Mouse (Mus musculus): ENCODE measurements around the gene Celsr1.

Gene Celsr1

DNA sequence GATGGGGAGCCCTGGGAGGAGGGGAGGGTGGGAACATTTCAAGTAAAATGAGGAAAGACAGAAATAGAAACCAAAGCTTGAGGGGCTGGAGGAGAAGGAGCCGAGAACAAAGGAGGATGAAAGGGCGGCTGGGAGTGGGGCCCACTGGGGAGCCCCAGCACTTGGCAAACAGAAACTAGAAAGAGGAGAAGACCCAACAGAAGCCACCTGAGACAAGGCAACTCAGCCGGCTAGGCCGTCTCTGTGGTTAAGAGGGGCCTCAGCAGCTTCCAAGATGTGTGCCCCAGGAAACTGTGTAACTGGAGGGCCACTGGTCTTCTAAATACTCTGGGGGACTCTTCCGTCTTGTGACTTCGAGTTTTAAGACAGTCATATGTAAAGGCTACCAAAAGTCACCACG is 72.4 kb downstream of the Celsr1 start:
- peak in 1 of 2 experiments; percentile 26 for DNase-seq (ENCODE audit: low spot score in 2 of 2)

DNA sequence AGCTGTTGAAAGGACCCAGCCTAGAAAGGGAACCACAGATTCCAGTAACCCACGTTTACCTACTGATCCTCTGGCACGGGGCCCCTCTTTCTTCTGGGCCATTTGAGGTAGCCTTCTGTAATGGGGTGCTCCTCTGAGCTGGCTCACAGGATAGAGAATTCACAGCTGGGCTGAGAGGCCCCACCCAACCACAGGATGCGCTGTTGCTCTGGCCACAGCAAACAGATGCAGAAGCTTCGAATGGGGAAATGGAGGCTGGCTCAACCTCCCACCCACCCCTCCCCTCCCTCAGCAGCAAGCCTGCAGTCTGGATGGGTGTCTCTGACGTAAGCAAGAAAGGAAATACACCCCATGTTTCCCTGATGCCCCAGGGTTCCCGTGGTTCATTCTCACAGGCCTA is 77.4 kb downstream of the Celsr1 start:
- peak; percentile 18 to 31 for DNase-seq (ENCODE audit: low spot score in 2 of 2)

DNA sequence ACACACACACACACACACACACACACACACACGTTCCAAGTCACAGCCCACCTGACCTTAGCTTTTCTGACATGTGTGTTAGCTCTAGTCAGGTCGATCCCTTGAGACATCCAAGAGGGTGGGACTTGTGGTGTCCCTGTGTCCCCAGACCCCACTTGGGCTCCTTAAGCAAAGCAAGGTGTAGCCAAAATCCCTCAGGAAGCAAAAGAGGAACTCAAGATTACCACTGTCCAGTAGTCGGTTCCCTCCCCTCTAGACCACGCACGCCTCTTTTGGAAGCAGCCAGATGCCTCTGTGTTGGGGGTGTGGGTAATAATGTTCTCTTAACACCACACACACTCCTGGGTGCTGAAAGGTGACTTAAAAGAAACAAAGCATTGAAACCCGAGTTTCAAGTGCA is 80.1 kb downstream of the Celsr1 start:
- no peak for DNase-seq (ENCODE audit: low spot score in 2 of 2)

DNA sequence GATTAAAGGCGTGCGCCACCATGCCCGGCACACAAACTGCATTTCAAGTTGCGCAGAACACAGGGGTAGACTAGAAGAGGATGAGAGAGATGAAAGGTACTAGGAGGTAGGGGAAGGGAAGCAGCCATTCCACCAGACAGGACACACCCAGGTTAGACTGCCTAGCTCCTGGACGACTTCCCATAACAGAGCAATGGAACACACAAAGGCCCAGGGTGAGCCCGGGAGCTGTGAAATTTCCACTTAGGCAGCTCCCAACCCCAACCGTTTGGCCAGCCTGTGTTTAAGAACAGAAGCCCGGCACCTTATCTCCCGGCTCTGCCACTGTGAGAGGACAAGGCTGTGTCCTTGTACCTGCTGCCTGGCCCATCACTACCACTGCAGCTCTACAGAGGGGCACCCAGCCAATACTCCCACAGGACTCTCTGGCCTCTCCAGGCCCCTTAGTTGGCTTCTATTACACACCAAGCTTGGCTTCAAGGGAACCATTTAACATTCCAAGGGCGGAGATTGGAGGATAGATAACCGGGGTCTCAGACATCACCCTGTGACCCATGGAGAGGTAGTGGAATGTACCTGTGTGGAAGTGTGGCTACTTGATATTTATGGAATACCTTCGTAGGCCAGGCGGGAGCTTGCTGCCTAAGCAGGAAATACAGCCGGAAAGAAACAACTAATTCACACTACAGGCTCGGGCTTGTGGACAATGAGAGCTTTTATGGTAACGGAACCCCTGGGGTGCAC is 84.0 kb downstream of the Celsr1 start:
- DNase-seq (ENCODE audit: low spot score in 2 of 2), result no peak

DNA sequence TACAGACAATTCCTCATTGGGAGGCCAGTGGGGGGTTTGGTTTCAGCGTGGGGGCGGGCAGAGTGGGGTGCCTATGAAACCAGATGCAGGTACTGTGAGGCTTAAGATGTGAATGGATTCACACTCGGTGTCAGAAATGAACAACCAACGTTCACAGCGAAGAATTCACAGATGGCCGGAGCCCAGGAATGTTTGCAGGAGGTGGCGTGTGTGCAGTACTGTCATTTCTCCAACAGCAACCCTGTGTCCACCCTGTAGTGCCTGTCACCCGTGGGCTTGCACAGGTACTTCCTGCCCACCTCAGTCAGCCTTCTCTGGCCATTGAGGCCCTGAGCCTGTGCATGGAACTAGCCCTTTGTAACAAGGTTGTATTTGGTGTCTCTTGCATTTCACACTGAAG is 85.6 kb downstream of the Celsr1 start:
- DNase-seq (ENCODE audit: low spot score in 2 of 2), result no peak

DNA sequence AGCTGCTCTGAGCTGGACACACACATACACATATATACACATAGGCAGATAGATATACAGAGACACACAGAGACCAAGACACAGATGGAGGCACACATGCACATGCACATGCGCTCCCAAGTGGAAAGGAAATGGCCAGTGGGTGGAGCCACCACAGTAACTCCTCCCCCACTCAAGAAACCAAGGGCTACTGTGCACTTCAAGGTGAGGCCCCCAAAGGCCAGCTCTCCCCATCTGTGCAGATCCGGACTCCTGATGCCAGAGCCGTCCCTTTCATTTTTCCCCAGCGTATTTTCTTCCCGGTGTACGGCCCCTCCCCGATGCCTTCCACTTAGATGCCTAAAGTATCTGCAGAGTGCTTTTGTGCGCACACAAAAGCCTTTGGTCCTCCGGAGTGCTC is 86.0 kb downstream of the Celsr1 start:
- DNase-seq (ENCODE audit: low spot score in 2 of 2), result peak in 1 of 2 experiments; percentile 14

DNA sequence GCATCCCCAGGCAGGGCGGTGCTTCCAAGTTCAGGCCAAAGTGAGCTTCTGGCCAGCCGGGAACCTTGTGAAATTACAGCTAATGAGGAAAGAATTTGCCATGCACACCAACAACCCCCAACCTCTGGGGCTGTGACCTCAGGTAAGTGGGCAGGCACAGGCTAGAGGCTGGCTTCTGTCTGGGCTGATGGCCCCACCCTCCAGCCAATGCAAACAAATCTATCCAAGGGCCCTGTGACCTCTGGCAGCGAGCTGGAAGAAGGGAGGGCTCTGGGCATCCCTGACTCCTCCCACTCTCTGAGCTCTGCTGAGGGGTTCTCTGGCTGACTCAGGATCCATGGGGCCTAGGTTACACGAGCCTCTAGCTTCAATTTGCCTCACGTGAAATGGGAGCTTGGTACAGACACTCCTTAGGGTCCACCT is 97.9 kb downstream of the Celsr1 start:
- DNase-seq (ENCODE audit: low spot score in 2 of 2), result no peak

DNA sequence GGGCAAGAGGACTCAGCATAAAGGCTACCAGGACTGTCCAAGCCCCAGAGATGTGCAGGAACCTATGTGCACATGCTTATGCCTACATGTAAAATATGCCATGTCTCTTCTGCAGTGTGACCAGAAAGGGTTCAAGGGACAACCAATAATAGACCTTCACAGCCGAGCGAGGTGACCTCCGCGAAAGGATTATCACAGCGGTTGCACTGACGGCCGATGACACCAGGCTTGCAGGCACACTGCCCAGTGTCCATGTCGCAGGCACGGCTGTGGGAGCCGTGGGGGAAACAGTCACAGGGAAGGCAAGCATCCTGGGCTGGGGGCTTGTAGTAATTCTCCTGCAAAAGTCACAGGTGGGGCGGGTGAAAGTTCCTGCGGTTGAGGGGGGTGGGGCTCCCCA is 105.4 kb downstream of the Celsr1 start:
- no peak for DNase-seq (ENCODE audit: low spot score in 2 of 2)

DNA sequence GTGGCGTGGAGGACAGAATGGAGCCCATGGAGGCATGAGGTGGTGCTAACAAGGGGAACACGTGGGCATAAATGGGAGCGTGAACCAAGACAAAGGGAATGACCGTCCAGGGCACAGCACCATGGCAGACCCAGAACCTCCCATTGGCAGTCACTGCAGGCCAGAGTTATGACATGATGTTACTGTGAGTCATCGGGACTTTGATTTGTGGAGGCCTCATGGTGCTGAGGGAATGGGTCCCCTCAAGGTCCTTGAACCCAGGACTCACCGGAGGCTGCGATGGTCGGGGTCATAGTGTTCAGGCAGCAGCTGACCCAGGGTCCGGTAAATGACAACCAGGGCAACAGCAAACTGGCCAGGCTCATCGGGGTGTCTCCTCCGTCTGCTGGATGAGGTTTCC is 111.7 kb downstream of the Celsr1 start:
- no peak for DNase-seq (ENCODE audit: low spot score in 2 of 2)

DNA sequence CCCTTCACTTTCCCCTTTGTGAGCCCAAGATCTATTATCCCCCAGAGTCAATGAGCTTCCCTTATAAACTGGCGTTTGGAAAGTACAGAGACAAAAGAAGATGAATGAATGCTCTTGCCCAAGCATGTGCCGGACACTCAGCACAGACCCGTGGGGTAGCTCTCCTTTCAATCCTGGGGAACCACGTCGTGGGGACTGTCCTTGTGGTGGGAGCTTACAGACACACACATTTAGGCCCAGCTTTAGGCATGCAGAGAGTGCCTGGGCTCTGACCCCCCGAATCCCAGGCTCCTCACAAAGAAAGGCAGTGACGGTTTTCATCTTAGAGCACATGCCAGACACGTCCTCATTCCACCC is 113.7 kb downstream of the Celsr1 start:
- no peak for DNase-seq (ENCODE audit: low spot score in 2 of 2)

DNA sequence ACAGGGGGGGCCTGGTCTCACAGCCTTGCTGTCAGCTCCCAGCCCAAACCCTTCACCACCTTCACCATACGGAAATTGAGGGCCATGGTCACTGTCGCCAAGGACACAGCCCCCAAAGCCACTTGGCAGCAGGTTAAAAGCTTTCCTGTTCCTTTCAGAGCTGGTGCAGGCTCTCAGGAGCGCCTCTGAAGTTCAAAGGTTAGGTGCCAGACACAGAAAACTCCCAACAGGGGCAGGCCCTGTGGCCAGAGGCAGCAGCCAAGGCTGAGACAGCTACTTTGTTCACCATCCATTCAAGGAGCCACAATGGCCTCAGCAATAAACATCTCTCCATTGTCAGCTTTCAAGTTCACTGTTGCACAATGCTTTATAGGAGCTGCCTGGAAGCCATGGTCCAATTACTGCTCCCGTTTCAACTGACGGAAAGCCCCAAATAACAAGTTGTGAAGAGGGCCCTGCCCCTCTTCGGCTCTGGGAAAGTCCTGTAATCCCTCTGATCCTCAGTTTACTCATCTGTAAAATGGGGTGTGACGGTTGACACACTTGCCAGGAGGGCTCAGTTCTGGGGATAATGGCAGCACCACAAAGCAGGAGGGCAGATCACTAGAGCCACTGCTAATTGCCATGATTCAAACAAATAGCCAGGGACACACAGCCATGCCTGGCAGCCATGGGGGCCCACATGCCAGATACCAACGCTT is 114.2 kb downstream of the Celsr1 start:
- no peak for DNase-seq (ENCODE audit: low spot score in 2 of 2)

DNA sequence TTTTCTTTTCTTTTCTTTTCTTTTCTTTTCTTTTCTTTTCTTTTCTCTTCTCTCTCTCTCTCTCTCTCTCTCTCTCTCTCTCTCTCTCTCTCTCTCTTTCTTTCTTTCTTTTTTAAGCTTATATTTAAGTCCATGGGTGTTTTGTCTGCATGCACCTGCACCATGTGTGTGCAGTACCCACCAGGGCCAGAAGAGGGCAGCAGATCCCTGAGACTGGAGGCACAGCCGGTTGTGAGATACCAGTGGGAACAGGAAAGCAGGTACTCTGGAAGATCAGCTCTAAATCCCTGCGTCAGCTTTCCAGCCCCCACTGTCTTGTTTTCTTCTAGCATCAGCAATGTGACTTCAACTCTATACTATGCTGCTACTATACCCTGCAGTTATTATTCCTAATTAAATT is 120.0 kb downstream of the Celsr1 start:
- DNase-seq (ENCODE audit: low spot score in 2 of 2), result peak; percentile 67 to 90

DNA sequence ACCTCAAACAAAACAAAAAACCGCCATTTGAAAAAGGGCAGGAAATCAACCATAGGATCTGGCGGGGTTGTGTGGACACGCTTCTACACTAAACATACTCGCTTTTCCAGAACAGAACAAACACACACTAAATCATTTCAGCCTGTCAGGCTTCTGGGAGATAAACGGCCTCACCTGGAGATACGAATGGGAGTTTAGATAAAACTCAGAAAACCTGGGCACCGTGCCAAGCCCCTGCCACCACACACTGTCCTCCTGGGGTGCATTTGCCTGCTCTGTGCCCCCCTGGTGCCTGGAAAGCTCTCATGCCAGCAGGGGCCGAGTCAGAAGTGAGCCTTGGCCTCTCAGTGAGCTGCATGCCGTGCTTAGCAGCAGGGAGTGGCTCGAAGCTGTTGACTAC is 123.6 kb downstream of the Celsr1 start:
- no peak for DNase-seq (ENCODE audit: low spot score in 2 of 2)

DNA sequence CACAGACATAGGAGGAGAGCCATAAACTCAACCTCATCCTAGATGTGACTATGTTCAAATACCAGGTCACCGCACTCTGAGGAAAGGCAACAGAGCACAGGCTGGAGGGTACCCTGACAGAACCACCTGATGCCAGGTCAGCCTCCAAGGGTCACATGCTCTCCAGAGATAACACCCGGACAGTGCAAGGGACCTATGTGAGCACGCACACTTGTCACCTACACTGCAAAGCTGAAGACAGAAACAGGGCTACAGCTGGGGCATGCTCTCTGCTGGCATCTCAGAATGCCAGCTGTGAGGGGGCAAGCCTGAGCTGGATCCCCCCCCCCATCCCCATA is 124.1 kb downstream of the Celsr1 start:
- no peak for DNase-seq (ENCODE audit: low spot score in 2 of 2)

DNA sequence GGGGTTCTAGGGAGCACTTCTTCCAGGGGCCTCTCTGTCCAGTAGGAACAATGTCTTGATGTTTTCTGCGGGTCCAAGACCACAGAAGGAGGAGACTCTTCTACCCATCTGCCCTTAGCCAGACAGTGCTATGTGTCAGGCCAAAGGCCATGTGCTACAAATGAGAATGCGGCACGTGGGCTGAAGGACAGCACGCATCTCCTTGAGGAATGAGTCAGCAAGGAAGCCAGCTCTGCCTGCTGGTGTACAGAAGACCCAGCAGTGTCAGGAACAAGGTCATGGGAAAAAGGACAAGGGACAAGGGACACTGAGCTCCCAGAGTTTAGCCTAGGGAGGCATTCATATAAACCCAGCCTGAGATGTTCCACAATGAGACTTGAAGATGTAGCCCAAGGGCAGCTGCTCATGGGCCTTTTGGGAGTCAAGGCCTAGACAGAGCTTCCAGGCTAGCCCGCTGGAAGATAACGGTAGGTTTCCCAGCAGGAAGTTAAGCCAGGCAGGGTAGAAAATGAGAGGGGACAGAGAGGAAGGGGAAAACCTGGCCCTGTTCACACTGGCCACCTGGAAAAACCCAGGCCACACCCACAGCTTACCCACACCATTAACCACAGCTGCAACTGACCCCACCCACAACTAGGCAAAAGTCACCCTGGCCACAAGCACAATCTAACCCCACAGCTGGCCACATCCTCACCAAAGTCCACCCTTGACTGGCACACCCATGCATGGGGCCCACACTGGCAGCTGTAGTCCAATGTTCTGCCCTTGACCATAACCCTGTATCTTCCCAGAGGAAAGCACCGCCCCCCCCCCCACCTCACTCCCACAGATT is 124.7 kb downstream of the Celsr1 start:
- no peak for DNase-seq (ENCODE audit: low spot score in 2 of 2)

DNA sequence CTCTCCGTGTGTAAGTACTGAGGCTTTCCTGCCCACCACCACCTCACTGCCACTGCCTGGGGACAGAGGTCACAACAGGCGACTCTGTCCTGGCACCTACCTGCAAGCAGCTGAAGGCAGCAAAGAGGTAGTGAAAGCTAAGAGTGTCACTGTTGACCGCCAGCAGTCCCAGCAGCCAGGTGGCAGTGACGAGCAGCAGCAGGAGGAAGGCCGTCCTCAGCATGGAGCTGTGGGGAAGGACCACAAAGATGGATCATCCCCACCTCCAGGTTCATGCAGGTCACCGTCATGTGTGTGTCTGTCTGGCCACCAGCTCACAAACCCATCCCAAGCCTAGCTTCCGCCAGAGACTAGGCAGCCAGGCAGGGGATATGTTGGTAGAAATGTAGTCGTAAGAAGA is 129.8 kb downstream of the Celsr1 start:
- no peak for DNase-seq (ENCODE audit: low spot score in 2 of 2)

DNA sequence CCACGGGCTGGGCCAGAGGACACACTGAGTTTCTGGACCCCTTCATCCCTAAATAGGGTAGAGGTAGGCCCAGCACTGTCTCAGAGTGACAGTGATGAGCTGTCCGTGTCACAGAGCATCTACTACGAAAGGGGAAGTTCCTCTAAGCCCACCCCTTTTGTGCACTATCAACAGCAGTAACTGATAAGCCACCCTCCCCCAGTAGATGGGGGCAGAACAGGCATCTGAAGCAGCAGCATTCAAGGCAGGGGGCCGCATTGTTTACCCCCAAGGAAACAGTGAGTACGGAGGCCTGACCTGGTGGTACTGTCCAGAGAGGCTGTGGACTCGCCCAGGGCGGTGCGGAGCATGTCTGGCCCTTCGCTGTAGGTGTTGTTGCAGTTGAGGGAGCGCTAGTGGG is 131.1 kb downstream of the Celsr1 start:
- no peak for DNase-seq (ENCODE audit: low spot score in 2 of 2)

DNA sequence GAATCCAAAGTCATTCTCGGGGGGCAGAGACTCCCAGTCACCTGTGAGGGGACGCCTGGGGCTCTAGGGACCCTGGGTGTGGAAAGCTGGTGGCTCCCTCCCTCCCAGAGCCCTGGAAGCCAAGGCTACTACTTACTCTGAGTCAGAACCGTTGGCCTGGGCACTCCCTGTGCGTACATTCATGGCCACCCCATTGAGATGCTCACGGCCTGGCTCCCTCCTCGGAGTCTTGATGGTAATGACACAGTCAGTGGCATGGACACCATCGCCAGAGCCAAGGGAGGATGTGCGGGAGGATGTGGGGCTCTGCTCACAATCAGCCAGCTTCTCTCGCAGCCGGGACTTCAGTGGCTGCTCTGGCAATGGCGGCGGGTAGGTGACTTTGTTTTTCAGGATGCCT is 132.8 kb downstream of the Celsr1 start:
- DNase-seq (ENCODE audit: low spot score in 2 of 2), result no peak

DNA sequence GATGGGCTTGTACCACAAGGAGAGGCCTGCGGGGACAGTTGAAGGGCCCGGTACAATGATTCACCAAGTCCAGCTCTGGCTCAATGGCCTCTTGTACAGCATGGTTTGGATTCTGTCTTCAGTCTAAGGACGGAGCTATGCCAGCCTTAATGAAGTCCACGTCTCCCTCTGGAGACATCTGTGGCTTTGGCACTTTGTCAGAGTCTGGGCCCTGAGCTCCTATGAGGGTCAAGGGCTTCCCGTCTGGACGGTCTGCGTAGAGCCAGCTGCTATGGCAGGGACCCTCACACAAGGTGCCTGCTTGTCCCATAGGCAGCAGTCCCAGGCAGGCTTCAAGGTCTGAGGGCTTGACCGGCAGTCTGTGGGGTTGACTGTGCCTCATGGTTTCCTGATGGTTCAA is 133.3 kb downstream of the Celsr1 start:
- DNase-seq (ENCODE audit: low spot score in 2 of 2), result no peak

DNA sequence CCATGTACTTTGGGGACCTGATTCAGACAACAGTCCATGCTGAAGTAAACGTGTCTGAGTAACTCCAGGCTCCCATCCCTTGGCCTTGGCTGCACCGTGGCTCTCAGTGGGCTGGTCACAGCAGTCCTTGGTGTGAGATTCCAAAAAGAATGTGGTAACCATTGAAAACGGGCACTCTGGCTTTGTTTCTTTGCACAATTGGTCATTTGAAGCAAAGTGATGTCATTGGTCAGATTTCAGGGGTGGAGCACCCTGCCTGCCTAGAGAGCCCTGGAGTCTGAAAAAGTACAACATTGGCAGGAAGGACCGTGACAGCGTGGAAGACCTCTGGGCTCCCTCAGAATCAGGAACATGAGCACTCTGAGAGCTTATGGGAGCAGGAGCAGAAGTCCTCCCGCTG is 134.2 kb downstream of the Celsr1 start:
- DNase-seq (ENCODE audit: low spot score in 2 of 2), result no peak

DNA sequence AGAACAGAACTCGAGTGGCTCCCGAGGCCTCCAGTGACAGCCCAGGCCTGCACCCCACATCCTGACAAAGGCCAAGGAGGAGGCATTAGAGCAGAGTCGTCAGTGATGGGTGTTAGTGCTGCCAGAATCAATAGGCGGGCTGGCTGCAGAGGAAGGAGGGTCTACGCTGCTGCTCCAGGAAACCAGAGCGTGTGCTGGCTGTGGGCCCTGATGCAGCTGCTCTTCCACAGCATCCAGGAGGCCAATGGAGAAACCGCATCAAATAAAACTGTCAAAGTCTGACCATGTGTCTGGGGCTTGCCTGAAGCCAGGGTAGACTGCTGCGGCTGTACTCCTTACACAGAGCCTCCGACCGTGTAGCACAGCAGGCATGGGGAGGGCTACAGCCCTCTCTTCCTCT is 136.5 kb downstream of the Celsr1 start:
- no peak for DNase-seq (ENCODE audit: low spot score in 2 of 2)

DNA sequence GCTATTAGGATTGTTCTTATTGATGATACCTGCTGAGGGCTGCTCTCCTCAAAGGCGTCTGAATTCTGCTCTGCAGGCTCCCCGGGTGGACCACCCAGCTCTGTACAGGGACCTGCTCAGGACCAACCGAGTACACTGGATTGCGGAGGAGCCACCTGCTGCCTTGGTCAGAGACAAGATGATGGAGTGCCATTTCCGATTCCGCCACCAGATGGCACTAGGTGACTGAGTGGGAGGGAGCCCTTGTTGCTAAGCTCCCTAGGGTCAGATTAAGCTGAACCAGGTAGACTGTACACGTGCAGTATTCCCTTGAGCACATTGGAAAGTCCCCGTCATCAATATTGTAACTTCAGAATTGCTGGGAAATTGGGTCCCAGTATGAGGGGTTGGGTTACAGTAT is 137.3 kb downstream of the Celsr1 start:
- DNase-seq (ENCODE audit: low spot score in 2 of 2), result peak; percentile 70 to 91

DNA sequence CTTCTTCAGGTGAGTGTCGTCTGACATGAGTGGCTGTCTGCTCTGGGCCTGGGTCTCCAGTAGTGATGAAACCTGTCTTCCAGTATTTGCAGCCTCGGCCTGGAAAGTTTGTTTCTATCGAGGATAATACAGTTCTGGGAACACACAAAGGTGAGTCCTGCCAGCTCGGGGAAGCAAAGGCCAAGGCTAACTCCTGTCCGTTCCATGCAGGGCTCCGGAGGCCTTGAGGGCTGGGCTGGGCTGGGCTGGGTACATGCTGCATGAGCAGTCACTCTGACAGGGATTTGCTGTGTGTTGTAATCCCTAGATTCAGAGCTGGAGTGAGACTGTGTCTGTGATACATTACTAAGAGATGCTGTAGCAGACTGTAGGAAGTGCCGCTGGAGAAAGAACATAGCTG is 139.7 kb downstream of the Celsr1 start:
- DNase-seq (ENCODE audit: low spot score in 2 of 2), result no peak
